Mouse (Mus musculus): Measurements from ENCODE around the gene Cdh1. TPM values are rescaled to one million over a fixed set of nuclear protein-coding genes. Genes with fewer than 3 reads are reported as not detected.
"Not testable (repeated sequence)": the region's sequence is repeated elsewhere in the genome, so short reads cannot be mapped to it uniquely, and the experiment has no call there.

Cdh1 gene
- polyA plus RNA-seq, 1 experiment from 2014 or later, result 1.7 TPM

GRCm38 (mm10) chr8:106576849-106577555 is 26.1 kb upstream of the Cdh1 start:
- Histone ChIP-seq H3K4me2 (no peak overlapping the region), H3K4me3 (no peak overlapping the region), H3K4me1 (replicated peaks) (peaks cover 7% of the 10 kb centered on the region; the same call in 1 of the 2 replicates), H3K9ac (no peak overlapping the region), H3K27me3 (no peaks in the 10 kb centered on the region), H3K27ac (no peak overlapping the region), H3K9me3 (no peaks in the 10 kb centered on the region), H3K36me3 (no peaks in the 10 kb centered on the region)
- ATAC-seq (ENCODE audit: low FRiP score), result no peak
- 55% methylated on average over 6 of the region's 6 CpGs for WGBS

DNA sequence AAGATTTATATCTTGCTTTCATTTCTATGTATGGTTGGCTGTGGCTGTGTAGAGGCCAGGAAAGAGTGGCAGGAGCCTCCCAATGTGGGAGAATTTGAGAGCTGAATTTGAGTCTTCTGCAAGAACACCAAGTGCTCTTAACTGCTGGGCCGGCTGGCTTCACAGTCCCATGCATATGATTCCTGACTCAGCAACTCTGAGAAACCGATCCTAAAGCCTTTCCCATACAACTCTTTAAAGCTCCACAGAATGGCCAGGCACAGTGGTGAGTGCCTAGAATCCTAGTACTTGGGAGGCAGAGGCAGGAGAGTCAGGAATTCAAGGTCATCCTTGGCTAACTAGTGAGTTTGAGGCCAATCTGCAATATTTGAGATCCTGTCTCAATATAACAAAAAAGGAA is 23.6 kb upstream of the Cdh1 start:
- Histone ChIP-seq H3K4me3 (no peak overlapping the region), H3K9me3 (no peaks in the 10 kb centered on the region), H3K36me3 (no peaks in the 10 kb centered on the region), H3K27me3 (no peaks in the 10 kb centered on the region), H3K4me2 (no peak overlapping the region), H3K4me1 (replicated peaks) (peaks cover 7% of the 10 kb centered on the region; the same call in 1 of the 2 replicates), H3K27ac (no peak overlapping the region), H3K9ac (no peak overlapping the region)
- 75% methylated on average over 2 of the region's 2 CpGs for WGBS
- ATAC-seq (ENCODE audit: low FRiP score), result no peak

DNA sequence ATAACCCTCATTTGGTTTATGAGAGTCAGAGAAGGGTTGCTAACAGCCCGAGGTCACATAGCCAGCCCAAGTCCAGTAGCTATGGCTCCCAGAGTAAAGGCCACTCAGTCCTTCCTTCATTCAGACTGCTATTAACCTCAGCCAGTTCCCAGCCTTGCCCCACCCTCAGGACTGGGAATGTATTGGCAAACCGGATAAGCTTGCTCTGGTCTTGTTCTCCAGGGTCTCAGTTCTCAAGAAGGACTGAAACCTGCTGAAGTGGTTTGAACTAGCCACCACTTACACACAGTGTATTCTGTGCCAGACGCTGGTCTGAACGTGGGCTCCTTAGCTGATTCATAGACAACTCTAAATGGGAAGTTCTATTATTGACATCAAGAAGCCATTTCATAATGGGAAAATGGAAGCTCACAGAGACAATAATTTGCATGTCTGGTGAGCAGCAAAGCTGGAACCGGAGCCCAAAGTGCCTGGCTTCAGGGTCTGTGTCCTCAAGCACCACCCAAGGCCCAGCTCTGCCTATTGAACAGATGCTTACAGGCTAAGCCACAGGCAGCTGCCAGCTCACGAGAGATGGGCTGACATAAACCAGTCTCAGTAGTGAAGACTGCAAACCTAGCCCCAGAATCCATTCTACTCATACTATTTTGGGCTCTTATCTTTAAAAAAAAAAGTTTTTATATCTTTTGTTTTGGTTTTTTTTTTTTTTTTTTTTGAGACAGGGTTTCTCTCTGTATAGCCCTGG is 21.6 kb upstream of the Cdh1 start:
- H3K9me3 ChIP-seq, result no peaks in the 10 kb centered on the region
- H3K4me1 ChIP-seq (replicated peaks), result peaks cover 7% of the 10 kb centered on the region; the same call in 1 of the 2 replicates
- H3K27ac ChIP-seq, result no peak overlapping the region
- H3K9ac ChIP-seq, result no peak overlapping the region
- ATAC-seq (ENCODE audit: low FRiP score), result no peak
- H3K4me2 ChIP-seq, result no peak overlapping the region
- no peaks in the 10 kb centered on the region for H3K36me3 ChIP-seq
- H3K4me3 ChIP-seq, result no peak overlapping the region
- whole genome bisulfite sequencing, result 79% methylated on average over 6 of the region's 6 CpGs
- no peaks in the 10 kb centered on the region for H3K27me3 ChIP-seq

DNA sequence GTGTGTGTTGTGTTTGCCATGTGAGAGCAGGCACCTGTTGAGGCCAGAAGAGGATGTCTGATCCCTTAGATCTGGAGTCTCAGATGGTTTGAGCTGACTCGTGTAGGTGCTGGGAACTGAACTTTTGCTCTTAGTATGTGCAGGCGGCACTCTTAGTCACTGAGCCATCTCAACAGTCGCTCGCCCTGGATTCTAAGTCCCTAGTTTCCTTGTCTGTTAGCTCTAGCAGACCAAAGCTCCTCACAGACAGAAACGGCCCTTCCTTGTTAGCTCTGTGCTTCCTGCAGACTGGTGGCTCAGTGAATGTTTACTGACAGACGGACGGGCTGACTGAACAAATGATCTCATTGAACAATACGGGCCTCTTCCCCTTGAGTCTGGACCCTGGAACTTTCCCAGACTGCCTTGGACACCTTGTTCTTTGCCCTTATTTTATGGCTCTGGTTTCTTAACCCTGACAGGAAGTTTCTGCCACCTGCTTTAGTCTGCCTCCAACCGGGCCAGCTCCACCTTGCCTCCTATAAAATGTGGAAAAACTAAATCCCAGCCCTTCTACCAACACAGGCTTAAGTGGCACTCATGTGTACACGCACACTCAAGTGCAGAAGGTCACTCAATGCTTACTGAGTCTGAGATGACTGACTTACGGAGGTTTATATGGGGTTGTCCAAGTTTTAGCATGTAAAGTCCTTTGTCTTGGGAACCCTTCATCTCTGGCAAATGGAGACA is 18.0 kb upstream of the Cdh1 start:
- Histone ChIP-seq H3K4me2 (no peak overlapping the region), H3K9ac (no peak overlapping the region), H3K36me3 (no peaks in the 10 kb centered on the region), H3K27ac (no peak overlapping the region), H3K27me3 (no peaks in the 10 kb centered on the region), H3K4me1 (replicated peaks) (no peaks in the 10 kb centered on the region), H3K9me3 (no peaks in the 10 kb centered on the region), H3K4me3 (no peak overlapping the region)
- ATAC-seq (ENCODE audit: low FRiP score), result no peak
- 77% methylated on average over 11 of the region's 11 CpGs for WGBS

DNA sequence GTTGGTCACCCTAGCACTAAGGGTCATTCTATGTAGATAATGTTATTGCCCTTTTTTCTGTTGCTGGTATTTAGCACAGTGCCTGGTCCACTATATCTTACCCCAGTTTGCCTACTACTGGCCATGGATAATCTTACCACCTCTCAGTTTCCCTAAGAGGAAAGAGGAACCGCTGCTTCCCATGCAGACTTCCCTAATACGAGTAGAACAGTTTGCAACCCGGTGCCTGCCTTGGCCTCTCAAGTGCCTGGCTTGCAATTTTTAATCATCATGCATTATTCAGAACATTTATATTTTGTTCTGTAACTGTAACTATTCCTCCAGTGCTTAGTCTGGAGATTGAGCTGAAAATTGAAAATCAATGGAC is 17.5 kb upstream of the Cdh1 start:
- H3K9ac ChIP-seq, result no peak overlapping the region
- no peaks in the 10 kb centered on the region for H3K4me1 ChIP-seq (replicated peaks)
- H3K4me2 ChIP-seq, result no peak overlapping the region
- ATAC-seq (ENCODE audit: low FRiP score), result no peak
- H3K27me3 ChIP-seq, result no peaks in the 10 kb centered on the region
- H3K36me3 ChIP-seq, result no peaks in the 10 kb centered on the region
- no peak overlapping the region for H3K4me3 ChIP-seq
- 89% methylated on average over 3 of the region's 3 CpGs for WGBS
- H3K27ac ChIP-seq, result no peak overlapping the region
- no peaks in the 10 kb centered on the region for H3K9me3 ChIP-seq

GRCm38 (mm10) chr8:106586896-106587295 is 16.3 kb upstream of the Cdh1 start:
- H3K9me3 ChIP-seq, result no peaks in the 10 kb centered on the region
- H3K9ac ChIP-seq, result no peak overlapping the region
- 87% methylated on average over 8 of the region's 8 CpGs for WGBS
- H3K4me1 ChIP-seq (replicated peaks), result no peaks in the 10 kb centered on the region
- H3K27ac ChIP-seq, result no peak overlapping the region
- no peak overlapping the region for H3K4me3 ChIP-seq
- H3K36me3 ChIP-seq, result no peaks in the 10 kb centered on the region
- no peaks in the 10 kb centered on the region for H3K27me3 ChIP-seq
- no peak for ATAC-seq (ENCODE audit: low FRiP score)
- H3K4me2 ChIP-seq, result no peak overlapping the region

- no peaks in the 10 kb centered on the region for H3K36me3 ChIP-seq
- H3K4me1 ChIP-seq (replicated peaks), result no peaks in the 10 kb centered on the region
- no peak for ATAC-seq (ENCODE audit: low FRiP score)
- H3K9ac ChIP-seq, result no peak overlapping the region
- no peak overlapping the region for H3K4me3 ChIP-seq
- no peaks in the 10 kb centered on the region for H3K27me3 ChIP-seq
- no peaks in the 10 kb centered on the region for H3K9me3 ChIP-seq
- no peak overlapping the region for H3K4me2 ChIP-seq
- WGBS, result 71% methylated on average over 3 of the region's 3 CpGs
- no peak overlapping the region for H3K27ac ChIP-seq
Measured at GRCm38 (mm10) chr8:106588443-106589431, 14.4 kb upstream of the Cdh1 start.

DNA sequence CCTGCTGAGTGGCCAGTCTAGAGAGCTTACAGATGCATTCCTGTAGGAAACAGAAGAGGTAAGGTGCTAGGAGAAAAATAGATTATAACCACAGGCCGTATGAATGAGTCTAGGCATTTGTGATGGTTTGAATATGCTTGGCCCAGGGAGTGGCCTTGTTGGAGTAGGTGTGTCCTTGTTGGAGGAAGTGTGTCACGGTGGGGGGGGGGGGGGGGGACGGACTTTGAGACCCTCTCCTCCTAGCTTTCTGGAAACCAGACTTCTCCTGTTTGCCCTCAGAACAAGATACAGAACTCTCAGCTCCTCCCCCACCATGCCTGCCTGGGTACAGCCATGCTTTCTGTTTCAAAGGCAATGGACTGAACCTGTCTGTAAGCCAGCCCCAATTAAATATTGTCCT is 10.7 kb upstream of the Cdh1 start:
- H3K4me1 ChIP-seq (replicated peaks), result no peaks in the 10 kb centered on the region
- no peaks in the 10 kb centered on the region for H3K9me3 ChIP-seq
- no peak for ATAC-seq (ENCODE audit: low FRiP score)
- H3K9ac ChIP-seq, result no peak overlapping the region
- H3K4me2 ChIP-seq, result no peak overlapping the region
- H3K27me3 ChIP-seq, result no peaks in the 10 kb centered on the region
- no peak overlapping the region for H3K27ac ChIP-seq
- no peak overlapping the region for H3K4me3 ChIP-seq
- WGBS, result 72% methylated on average over 3 of the region's 3 CpGs
- H3K36me3 ChIP-seq, result no peaks in the 10 kb centered on the region

DNA sequence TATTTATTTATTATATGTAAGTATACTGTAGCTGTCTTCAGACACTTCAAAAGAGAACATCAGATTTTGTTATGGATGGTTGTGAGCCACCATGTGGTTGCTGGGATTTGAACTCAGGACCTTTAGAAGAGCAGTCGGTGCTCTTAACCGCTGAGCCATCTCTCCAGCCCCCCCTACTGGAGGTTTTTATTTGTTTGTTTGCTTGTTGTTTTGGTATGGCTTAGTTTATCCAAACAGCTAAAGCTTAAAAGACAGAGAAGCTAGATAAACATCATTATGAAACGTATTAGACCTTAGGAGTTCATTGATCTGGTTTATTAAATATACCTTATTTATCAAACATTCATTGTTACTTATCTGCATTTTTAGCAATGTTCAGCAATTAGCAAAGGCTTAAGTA is 7.5 kb upstream of the Cdh1 start:
- not testable (repeated sequence) for H3K27me3 ChIP-seq; H3K4me2 ChIP-seq; H3K4me1 ChIP-seq (replicated peaks); H3K36me3 ChIP-seq; H3K4me3 ChIP-seq; H3K9me3 ChIP-seq; H3K9ac ChIP-seq; H3K27ac ChIP-seq; ATAC-seq (ENCODE audit: low FRiP score)
- 97% methylated on average over 3 of the region's 3 CpGs for WGBS

- Histone ChIP-seq H3K4me2 (no peak overlapping the region), H3K9ac (no peak overlapping the region), H3K4me1 (replicated peaks) (no peaks in the 10 kb centered on the region), H3K4me3 (no peak overlapping the region), H3K36me3 (no peaks in the 10 kb centered on the region), H3K27ac (no peak overlapping the region), H3K27me3 (peaks cover 8% of the 10 kb centered on the region), H3K9me3 (no peaks in the 10 kb centered on the region)
- WGBS, result 96% methylated on average over 5 of the region's 5 CpGs
- no peak for ATAC-seq (ENCODE audit: low FRiP score)
Measured at GRCm38 (mm10) chr8:106597067-106597466, 6.1 kb upstream of the Cdh1 start.

- no peak overlapping the region for H3K9ac ChIP-seq
- H3K9me3 ChIP-seq, result no peaks in the 10 kb centered on the region
- peaks cover 32% of the 10 kb centered on the region for H3K27me3 ChIP-seq
- 25% methylated on average over 7 of the region's 7 CpGs for WGBS
- no peaks in the 10 kb centered on the region for H3K36me3 ChIP-seq
- H3K4me3 ChIP-seq, result no peak overlapping the region
- peaks cover 16% of the 10 kb centered on the region for H3K4me1 ChIP-seq (replicated peaks)
- H3K27ac ChIP-seq, result no peak overlapping the region
- ATAC-seq (ENCODE audit: low FRiP score), result no peak
- H3K4me2 ChIP-seq, result no peak overlapping the region
Measured at GRCm38 (mm10) chr8:106599265-106599979, 3.7 kb upstream of the Cdh1 start.
